Mouse (Mus musculus) stomach, embryonic 16.5 days (tissue): Measurements from ENCODE around the gene Pilrb1. TPM values are rescaled to one million over a fixed set of nuclear protein-coding genes. Genes with fewer than 3 reads are reported as not detected.
"Not testable (repeated sequence)": the region's sequence is repeated elsewhere in the genome, so short reads cannot be mapped to it uniquely, and the experiment has no call there.

Experiments
- ATAC-seq: fragments of 200-750 bp; cut with Nextera tagmentation; 2 replicates; pipeline ENCODE4 v1.8.0; 2017; ENCODE audit warnings: moderate number of reproducible peaks, moderate TSS enrichment; ENCODE audit not compliant: insufficient read depth, low FRiP score
- H3K27ac ChIP-seq: fragments of 300-500 bp; sonication (generic); 2 replicates; pipeline ENCODE4 v1.5.1; 2014; ENCODE audit warnings: low read length
- H3K27me3 ChIP-seq: fragments of 300-500 bp; sonication (generic); 2 replicates; pipeline ENCODE4 v1.6.1; 2014; ENCODE audit warnings: low read length, control low read depth, mixed read lengths; ENCODE audit not compliant: control insufficient read depth, insufficient read depth
- H3K36me3 ChIP-seq: fragments of 300-500 bp; sonication (generic); 2 replicates; pipeline ENCODE4 v1.6.1; 2014; ENCODE audit warnings: low read length; ENCODE audit not compliant: control insufficient read depth, insufficient read depth
- H3K4me1 ChIP-seq: fragments of 300-500 bp; sonication (generic); 2 replicates; pipeline ENCODE4 v1.6.1; 2014; ENCODE audit warnings: low read length, control low read depth, mixed read lengths; ENCODE audit not compliant: control insufficient read depth, insufficient read depth
- H3K4me2 ChIP-seq: fragments of 300-500 bp; sonication (generic); 2 replicates; pipeline ENCODE4 v1.6.1; 2014; ENCODE audit warnings: low read depth, low read length, mixed read lengths
- H3K4me3 ChIP-seq: fragments of 300-500 bp; sonication (generic); replicated peaks from 2 replicates; pipeline ENCODE4 v1.5.1; 2014; ENCODE audit warnings: mild to moderate bottlenecking, low read length
- H3K9ac ChIP-seq: fragments of 300-500 bp; sonication (generic); 2 replicates; pipeline ENCODE4 v1.6.1; 2014; ENCODE audit warnings: low read length
- H3K9me3 ChIP-seq: fragments of 300-500 bp; sonication (generic); replicated peaks from 2 replicates; pipeline ENCODE4 v1.6.1; 2016; ENCODE audit warnings: low read length, control low read depth; ENCODE audit not compliant: control insufficient read depth
- WGBS: fragments of 180-500 bp; shearing (Covaris S2); extraction: QIAGEN DNeasy Blood & Tissue Kit; methylation state at CpG from one replicate; pipeline ENCODE4 v1.1.7; 2014; 5-methylcytosine and 5-hydroxymethylcytosine counted together
- polyA plus RNA-seq: library from polyadenylated mRNA; unstranded; fragments of >200 nt; fragmentation: Nextera tagmentation; extraction: Ambion mirVana; gene quantifications from 2 replicates; pipeline ENCODE4 v1.2.1, GENCODE M21; 2015

The Pilrb1 gene
- polyA plus RNA-seq, 1 experiment from 2014 or later, result 0.87 TPM

DNA sequence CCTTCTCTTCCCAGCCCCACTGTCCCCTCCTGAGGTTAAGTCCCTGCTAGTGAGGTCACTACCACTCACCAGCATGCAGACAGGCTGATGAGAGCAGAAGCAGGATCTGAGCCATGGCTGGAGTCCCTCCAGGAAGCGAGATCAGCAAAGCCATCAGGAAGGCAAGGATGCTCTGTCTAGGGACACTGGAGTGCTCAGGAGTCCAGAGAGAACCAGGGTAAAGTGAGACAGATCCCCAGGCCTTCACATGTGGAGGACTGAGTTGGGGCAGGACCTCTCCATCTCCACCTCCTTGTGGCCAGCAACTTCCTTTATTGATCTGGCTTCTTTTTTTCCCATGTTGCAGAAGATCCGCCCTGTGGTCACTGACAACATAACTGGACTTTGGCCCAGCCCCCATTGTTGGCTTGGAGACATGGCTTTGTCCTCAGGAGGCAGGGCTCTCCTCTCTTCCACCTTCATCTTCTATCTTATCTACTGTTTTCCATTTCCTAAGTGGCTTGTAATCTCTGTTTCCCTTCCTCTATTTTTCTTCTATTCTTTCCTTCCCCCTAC, 21.9 kb downstream of the Pilrb1 start, which contains the start of gene Pilra:
Pilra (minus strand) TSS at position 316 of the 555 bp plus-strand sequence.
- not testable (repeated sequence) for H3K4me3 ChIP-seq, H3K27me3 ChIP-seq, H3K36me3 ChIP-seq, H3K4me1 ChIP-seq, ATAC-seq, H3K27ac ChIP-seq, H3K4me2 ChIP-seq, H3K9ac ChIP-seq, H3K9me3 ChIP-seq
- WGBS, result 51% methylated on average over 2 of the region's 2 CpGs

DNA sequence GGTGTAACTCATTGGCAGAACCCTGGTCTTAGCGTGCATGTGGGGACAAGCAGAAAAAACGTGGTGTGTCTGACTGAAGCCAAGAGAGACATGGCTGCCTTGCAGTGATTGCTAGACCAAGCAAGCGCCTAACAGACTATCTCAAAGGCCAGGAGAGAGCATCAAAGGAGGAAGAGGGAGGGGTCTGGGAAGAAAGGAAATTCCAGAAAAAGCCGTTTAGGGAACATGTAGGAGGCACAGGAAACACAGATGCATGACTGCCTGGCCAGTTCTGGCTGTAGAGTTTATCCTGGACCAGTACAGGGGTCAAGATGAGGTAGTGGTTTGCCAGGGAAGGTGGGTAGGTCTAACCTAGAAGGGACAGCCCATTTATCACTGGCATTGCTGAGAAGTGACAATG, 24.4 kb downstream of the Pilrb1 start:
- H3K36me3 ChIP-seq, result no peaks in the 10 kb centered on the region
- H3K27me3 ChIP-seq, result no peaks in the 10 kb centered on the region
- no peak overlapping the region for H3K27ac ChIP-seq
- no peak for ATAC-seq
- H3K4me2 ChIP-seq, result no peak overlapping the region
- 49% methylated on average over 4 of the region's 4 CpGs for WGBS
- no peaks in the 10 kb centered on the region for H3K9me3 ChIP-seq
- H3K4me3 ChIP-seq, result no peak overlapping the region
- H3K9ac ChIP-seq, result no peak overlapping the region
- no peaks in the 10 kb centered on the region for H3K4me1 ChIP-seq

DNA sequence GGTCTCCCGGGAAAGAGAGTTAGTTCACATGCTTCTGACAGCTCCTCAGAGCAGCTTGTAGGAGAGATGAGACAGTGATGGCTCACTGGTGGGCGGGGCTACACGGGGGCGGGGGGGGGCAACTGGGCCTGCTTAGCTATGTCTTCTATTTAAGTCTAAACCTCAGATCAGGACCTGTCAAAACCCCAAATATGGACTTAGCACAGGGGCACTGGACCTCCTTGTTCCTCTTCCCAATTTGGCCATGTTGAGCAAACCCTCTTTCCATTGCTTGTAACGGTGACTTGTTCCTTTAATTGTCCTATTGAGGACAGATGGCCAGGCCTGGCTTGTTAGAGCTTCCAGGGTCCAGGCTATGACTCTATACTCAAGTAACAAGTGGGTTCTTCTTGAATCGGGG, 26.4 kb downstream of the Pilrb1 start:
- no peak overlapping the region for H3K9ac ChIP-seq
- no peaks in the 10 kb centered on the region for H3K27me3 ChIP-seq
- no peak overlapping the region for H3K27ac ChIP-seq
- WGBS, result 75% methylated on average over 6 of the region's 6 CpGs
- H3K9me3 ChIP-seq, result no peaks in the 10 kb centered on the region
- no peaks in the 10 kb centered on the region for H3K4me1 ChIP-seq
- no peak overlapping the region for H3K4me2 ChIP-seq
- no peak overlapping the region for H3K4me3 ChIP-seq
- no peaks in the 10 kb centered on the region for H3K36me3 ChIP-seq
- ATAC-seq, result no peak

DNA sequence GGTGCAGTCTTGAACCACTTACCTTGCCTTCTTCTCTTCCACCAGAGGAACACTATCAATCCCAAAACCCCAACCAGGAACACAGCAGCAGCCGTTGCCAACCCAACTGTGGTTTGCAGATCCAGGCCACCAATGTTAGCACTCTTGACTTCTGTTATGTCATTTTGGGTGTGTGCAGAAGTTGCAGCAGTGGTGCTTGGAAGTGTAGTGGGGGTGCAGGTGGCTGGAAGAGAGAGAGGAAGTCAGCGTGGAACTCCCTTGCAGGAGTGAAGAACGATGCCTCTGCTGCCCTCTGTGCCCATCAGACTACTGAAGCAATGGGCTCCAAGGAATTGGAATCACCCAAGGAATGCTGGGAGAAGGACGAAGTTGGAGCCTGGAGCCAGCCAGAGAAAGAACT, 26.8 kb downstream of the Pilrb1 start:
- H3K27me3 ChIP-seq, result no peaks in the 10 kb centered on the region
- no peak for ATAC-seq
- H3K4me1 ChIP-seq, result no peaks in the 10 kb centered on the region
- no peak overlapping the region for H3K4me3 ChIP-seq
- H3K4me2 ChIP-seq, result no peak overlapping the region
- H3K36me3 ChIP-seq, result no peaks in the 10 kb centered on the region
- WGBS, result 79% methylated on average over 4 of the region's 4 CpGs
- H3K9me3 ChIP-seq, result no peaks in the 10 kb centered on the region
- H3K9ac ChIP-seq, result no peak overlapping the region
- H3K27ac ChIP-seq, result no peak overlapping the region

DNA sequence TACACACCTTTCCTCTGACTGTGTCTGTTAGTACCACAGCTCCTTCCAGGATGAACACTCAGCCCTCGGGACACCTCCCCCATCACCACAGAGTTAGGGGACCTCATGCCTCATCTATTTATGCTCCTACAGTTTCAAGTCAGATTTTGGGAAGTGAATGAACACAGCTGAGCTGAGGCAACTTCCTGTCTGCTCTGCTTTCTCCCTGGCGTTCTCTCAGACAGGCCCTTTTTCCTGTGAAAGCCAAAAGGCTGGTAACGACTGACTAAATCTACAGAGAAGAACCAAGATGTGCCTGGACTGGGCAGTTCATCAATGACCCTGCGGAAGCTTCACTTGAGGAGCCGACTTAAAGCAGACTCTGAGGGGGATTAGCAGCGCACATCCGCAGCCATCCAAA, 27.7 kb downstream of the Pilrb1 start:
- Histone ChIP-seq H3K27ac (no peak overlapping the region), H3K4me1 (no peaks in the 10 kb centered on the region), H3K4me3 (no peak overlapping the region), H3K9me3 (no peaks in the 10 kb centered on the region), H3K4me2 (no peak overlapping the region), H3K36me3 (no peaks in the 10 kb centered on the region), H3K9ac (no peak overlapping the region), H3K27me3 (no peaks in the 10 kb centered on the region)
- ATAC-seq, result no peak
- 72% methylated on average over 7 of the region's 7 CpGs for WGBS

DNA sequence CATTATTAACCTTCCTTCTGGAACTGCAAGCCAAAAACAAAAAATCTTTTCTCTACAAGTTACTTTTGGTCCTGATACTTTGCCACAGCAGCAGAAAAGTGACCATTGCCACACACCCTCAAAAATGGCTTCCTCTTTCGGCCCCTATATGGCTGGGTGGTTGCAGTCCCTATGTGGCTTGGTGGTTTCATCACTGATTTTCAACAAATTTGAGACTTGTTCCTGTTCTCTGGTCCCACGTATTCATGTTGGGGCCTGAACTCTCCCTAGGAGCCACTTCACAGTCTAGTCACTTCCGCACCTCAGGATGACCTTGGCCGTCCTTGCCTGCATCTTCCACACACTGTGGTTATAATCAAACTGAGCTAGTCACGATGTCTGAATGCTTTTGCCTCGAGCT, 29.2 kb downstream of the Pilrb1 start:
- ATAC-seq, result no peak
- no peaks in the 10 kb centered on the region for H3K9me3 ChIP-seq
- H3K9ac ChIP-seq, result no peak overlapping the region
- H3K4me3 ChIP-seq, result no peak overlapping the region
- WGBS, result 81% methylated on average over 6 of the region's 6 CpGs
- no peaks in the 10 kb centered on the region for H3K4me1 ChIP-seq
- no peaks in the 10 kb centered on the region for H3K36me3 ChIP-seq
- H3K4me2 ChIP-seq, result no peak overlapping the region
- H3K27ac ChIP-seq, result no peak overlapping the region
- no peaks in the 10 kb centered on the region for H3K27me3 ChIP-seq

DNA sequence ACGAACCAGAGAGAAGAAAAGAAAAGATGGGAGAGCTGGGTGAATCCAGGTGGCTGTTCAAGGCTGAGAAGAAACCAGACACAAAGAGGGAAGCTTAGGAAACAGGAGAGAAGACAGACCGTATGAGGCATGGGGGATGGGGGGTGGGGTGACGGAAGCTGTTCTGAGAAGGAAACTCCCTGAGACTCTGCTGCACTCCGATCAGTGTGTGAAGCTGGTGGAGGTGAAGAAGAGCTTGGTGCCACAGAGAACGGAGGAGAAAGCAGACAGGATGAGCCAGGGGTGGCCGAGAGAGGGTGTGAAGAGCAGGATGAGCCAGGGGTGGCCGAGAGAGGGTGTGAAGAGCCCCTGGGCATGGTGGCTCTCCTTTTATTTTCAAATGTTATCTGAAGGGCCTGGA, 31.5 kb downstream of the Pilrb1 start:
- no peak overlapping the region for H3K4me3 ChIP-seq
- 50% methylated on average over 7 of the region's 7 CpGs for WGBS
- H3K27me3 ChIP-seq, result no peaks in the 10 kb centered on the region
- ATAC-seq, result no peak
- H3K36me3 ChIP-seq, result no peaks in the 10 kb centered on the region
- H3K9me3 ChIP-seq, result no peaks in the 10 kb centered on the region
- H3K4me2 ChIP-seq, result no peak overlapping the region
- no peak overlapping the region for H3K27ac ChIP-seq
- no peak overlapping the region for H3K9ac ChIP-seq
- H3K4me1 ChIP-seq, result no peaks in the 10 kb centered on the region

DNA sequence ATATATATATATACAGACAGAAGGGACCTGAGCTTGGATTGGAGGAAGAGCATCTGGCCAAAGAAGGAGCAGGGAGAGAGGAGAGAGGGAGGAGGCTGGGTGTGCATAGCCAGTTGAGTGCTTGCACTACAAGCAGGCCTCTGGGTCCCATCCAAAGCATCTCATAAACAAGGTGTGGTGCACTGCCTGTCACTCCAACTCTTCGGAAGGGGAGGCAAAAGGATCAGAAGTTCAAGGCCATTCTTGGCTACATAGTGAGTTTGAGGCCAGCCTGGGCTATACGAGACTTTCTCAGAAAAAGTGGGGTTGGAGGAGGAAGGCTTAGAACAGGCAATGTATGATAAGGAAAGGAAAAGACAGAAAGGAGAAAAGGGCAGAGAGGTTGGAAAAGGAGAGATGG, 31.9 kb downstream of the Pilrb1 start:
- Histone ChIP-seq H3K4me1 (no peaks in the 10 kb centered on the region), H3K4me3 (no peak overlapping the region), H3K9me3 (no peaks in the 10 kb centered on the region), H3K4me2 (no peak overlapping the region), H3K27me3 (no peaks in the 10 kb centered on the region), H3K9ac (no peak overlapping the region), H3K36me3 (no peaks in the 10 kb centered on the region), H3K27ac (no peak overlapping the region)
- 77% methylated on average over 2 of the region's 2 CpGs for WGBS
- ATAC-seq, result no peak

DNA sequence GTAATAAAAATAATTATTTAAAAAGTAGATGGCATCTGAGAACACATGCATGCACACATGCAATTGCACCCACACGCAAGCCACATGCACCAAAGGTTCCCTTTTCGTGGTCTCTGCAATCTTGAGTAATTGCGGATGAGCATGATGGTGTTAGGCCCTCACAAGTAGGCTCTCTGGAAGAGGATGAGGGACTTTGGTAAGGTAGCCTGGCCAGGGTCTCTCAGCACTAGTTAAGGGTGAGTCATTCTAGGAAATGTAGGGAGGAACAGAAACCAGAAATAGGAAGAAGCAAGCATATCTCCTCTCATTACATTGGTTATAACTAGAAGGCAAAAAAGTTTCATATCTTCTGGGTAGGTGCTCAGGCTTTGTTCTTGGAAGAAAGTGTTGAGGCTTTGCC, 32.9 kb downstream of the Pilrb1 start:
- H3K27ac ChIP-seq, result no peak overlapping the region
- H3K9ac ChIP-seq, result no peak overlapping the region
- no peaks in the 10 kb centered on the region for H3K27me3 ChIP-seq
- no peaks in the 10 kb centered on the region for H3K4me1 ChIP-seq
- H3K36me3 ChIP-seq, result no peaks in the 10 kb centered on the region
- H3K4me2 ChIP-seq, result no peak overlapping the region
- WGBS, result 85% methylated on average over 3 of the region's 3 CpGs
- no peak for ATAC-seq
- H3K4me3 ChIP-seq, result no peak overlapping the region
- no peaks in the 10 kb centered on the region for H3K9me3 ChIP-seq
